Mouse (Mus musculus) heart, embryonic 12.5 days (tissue): ENCODE results near the gene Bcam. TPM values are rescaled to one million over a fixed set of nuclear protein-coding genes. Genes with fewer than 3 reads are reported as not detected.

Experiments
- ATAC-seq: fragments of 200-750 bp; cut with Nextera tagmentation; 2 replicates; pipeline ENCODE4 v1.8.0; 2017; ENCODE audit warnings: moderate TSS enrichment, moderate library complexity; ENCODE audit not compliant: insufficient number of reproducible peaks, low FRiP score
- H3K27ac ChIP-seq: fragments of 300-500 bp; sonication (generic); 2 replicates; pipeline ENCODE4 v1.5.1; 2016; ENCODE audit warnings: mild to moderate bottlenecking, moderate library complexity; ENCODE audit not compliant: poor library complexity, severe bottlenecking
- H3K27me3 ChIP-seq: fragments of 300-500 bp; sonication (generic); replicated peaks from 2 replicates; pipeline ENCODE4 v1.6.1; 2016; ENCODE audit warnings: mild to moderate bottlenecking, moderate library complexity
- H3K36me3 ChIP-seq: fragments of 300-500 bp; sonication (generic); 2 replicates; pipeline ENCODE4 v1.6.1; 2016; ENCODE audit warnings: mild to moderate bottlenecking, moderate library complexity
- H3K4me1 ChIP-seq: fragments of 300-500 bp; sonication (generic); replicated peaks from 2 replicates; pipeline ENCODE4 v1.6.1; 2016; ENCODE audit warnings: mild to moderate bottlenecking
- H3K4me2 ChIP-seq: fragments of 300-500 bp; sonication (generic); 2 replicates; pipeline ENCODE4 v1.6.1; 2016; ENCODE audit warnings: mild to moderate bottlenecking, moderate library complexity
- H3K4me3 ChIP-seq: fragments of 300-500 bp; sonication (generic); 2 replicates; pipeline ENCODE4 v1.5.1; 2016; ENCODE audit warnings: mild to moderate bottlenecking
- H3K9ac ChIP-seq: fragments of 300-500 bp; sonication (generic); 2 replicates; pipeline ENCODE4 v1.6.1; 2016; ENCODE audit warnings: mild to moderate bottlenecking, moderate library complexity
- H3K9me3 ChIP-seq: fragments of 300-500 bp; sonication (generic); replicated peaks from 2 replicates; pipeline ENCODE4 v1.6.1; 2016; ENCODE audit warnings: mild to moderate bottlenecking, moderate library complexity
- WGBS: fragments of 180-500 bp; shearing (Covaris S2); methylation state at CpG from one replicate; pipeline ENCODE4 v1.1.7; 2016; 5-methylcytosine and 5-hydroxymethylcytosine counted together
- polyA plus RNA-seq: library from polyadenylated mRNA; unstranded; fragments of >200 nt; fragmentation: Nextera tagmentation; extraction: Ambion mirVana; gene quantifications from 2 replicates; pipeline ENCODE4 v1.2.1, GENCODE M21; 2016

Gene Bcam
- polyA plus RNA-seq: 232 and 245 TPM in 2 replicates

DNA sequence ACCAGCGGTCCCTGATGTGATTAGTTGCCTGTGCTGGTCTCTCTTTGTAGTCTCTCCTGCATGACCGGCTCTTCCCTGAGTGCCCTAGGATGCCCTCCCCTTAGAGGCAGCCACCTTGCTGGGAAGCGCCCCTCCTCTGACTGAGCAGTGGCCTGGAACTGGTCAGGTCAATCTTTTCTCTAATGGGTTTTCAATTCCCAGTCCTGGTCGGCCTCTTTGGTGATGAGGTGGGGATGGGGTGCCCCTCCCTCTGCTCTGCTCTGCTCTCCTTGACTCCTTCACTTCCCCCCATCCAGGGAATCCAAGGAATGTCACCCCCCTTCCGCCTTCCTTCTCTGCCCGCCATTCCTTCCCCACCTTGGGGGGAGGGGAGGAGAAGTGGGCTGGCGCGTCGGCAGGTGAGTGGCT lies at the start of gene Bcam:
Gene Bcam (minus strand): TSS at position 33 of the 408 bp plus-strand sequence.
- Histone ChIP-seq H3K4me2 (peak within 1 kb of the TSS; percentile 85), H3K9me3 (no peaks in the 10 kb centered on the region), H3K9ac (peak within 1 kb of the TSS; percentile 83), H3K4me3 (peak within 1 kb of the TSS; percentile 71), H3K36me3 (peaks cover 16% of the 10 kb centered on the region), H3K4me1 (peaks cover 31% of the 10 kb centered on the region), H3K27me3 (no peaks in the 10 kb centered on the region), H3K27ac (peak within 1 kb of the TSS; percentile 62)
- ATAC-seq: peak; percentile 44
- WGBS: 2% methylated on average over 9 of the region's 9 CpGs

GRCm38 (mm10) chr7:19818875-19819274 lies 48.1 kb upstream of the Bcam start:
- 78% methylated on average over 7 of the region's 7 CpGs for WGBS
- Histone ChIP-seq H3K27ac (no peak overlapping the region), H3K4me2 (no peak overlapping the region), H3K4me1 (peaks cover 31% of the 10 kb centered on the region), H3K9me3 (peaks cover 5% of the 10 kb centered on the region), H3K36me3 (no peaks in the 10 kb centered on the region), H3K4me3 (no peak overlapping the region), H3K9ac (no peak overlapping the region), H3K27me3 (peaks cover 36% of the 10 kb centered on the region)
- ATAC-seq: no peak

DNA sequence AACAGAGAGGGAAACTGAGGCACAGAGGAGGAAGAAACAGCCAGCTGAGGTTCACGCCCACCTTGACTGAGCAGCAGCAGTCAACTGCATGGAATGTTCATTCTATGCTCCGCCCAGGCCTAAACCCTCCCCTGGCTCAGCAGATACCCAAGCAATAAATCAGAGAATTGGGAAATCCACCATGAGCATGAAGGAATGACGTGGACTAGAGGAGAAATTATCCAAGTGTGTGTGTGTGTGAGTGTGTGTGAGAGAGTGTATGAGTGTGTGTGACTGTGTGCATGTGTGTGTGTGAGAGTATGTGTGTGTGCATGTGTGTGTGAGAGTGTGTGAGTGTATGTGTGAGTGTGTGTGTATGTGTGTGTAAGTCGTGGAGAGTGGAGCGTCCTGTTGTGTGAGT lies 47.6 kb upstream of the Bcam start:
- H3K27me3 ChIP-seq: peaks cover 36% of the 10 kb centered on the region
- peaks cover 5% of the 10 kb centered on the region for H3K9me3 ChIP-seq
- H3K4me2 ChIP-seq: no peak overlapping the region
- peaks cover 26% of the 10 kb centered on the region for H3K4me1 ChIP-seq
- H3K27ac ChIP-seq: no peak overlapping the region
- H3K4me3 ChIP-seq: no peak overlapping the region
- WGBS: 83% methylated on average over 5 of the region's 5 CpGs
- no peak for ATAC-seq
- no peak overlapping the region for H3K9ac ChIP-seq
- no peaks in the 10 kb centered on the region for H3K36me3 ChIP-seq

DNA sequence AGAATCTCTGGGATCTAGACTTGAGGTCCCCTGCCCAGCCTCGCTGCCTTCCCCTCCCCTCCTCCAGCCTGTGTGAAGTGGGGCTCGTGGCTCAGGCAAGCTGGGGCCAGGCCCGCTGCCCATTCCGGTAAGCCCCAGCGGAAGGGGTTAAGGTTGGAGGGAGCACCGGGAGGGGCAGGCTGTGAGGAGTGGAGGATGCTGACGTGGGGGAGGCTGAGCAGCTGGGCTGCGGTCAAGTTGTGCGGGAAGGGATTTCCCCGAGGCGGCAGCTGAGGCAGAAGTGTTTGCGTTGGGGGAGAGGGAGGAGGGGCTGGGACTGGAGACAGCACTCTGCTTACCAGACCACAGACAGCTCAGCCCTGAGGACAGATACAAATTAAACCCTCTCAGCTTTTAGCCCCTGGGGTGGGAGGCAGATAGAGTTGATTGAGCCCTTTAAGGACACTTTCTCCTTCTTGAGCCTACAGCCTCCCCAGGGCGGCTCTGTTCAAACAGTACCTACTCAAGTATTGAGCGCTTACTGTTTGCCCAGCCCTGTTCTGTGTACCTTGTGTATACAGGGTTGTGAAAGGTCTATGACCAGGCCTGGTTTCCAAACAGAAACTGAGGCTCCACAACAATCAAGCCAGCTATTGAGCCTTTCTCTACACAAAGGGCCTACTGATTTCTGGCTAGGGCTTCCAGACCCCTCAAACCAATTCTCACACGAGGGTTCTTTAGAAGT lies 46.7 kb upstream of the Bcam start:
- Histone ChIP-seq H3K36me3 (no peaks in the 10 kb centered on the region), H3K9ac (peak overlapping the region; percentile 58; the same call in 1 of the 2 replicates), H3K4me2 (peak overlapping the region; percentile 84), H3K4me1 (peaks cover 23% of the 10 kb centered on the region), H3K27me3 (peaks cover 41% of the 10 kb centered on the region), H3K9me3 (peaks cover 5% of the 10 kb centered on the region), H3K4me3 (peak overlapping the region; percentile 26), H3K27ac (no peak overlapping the region)
- 8% methylated on average over 15 of the region's 15 CpGs for WGBS
- ATAC-seq: 0 out of 2 replicates have a peak, but pooled peaks have one; percentile 31

DNA sequence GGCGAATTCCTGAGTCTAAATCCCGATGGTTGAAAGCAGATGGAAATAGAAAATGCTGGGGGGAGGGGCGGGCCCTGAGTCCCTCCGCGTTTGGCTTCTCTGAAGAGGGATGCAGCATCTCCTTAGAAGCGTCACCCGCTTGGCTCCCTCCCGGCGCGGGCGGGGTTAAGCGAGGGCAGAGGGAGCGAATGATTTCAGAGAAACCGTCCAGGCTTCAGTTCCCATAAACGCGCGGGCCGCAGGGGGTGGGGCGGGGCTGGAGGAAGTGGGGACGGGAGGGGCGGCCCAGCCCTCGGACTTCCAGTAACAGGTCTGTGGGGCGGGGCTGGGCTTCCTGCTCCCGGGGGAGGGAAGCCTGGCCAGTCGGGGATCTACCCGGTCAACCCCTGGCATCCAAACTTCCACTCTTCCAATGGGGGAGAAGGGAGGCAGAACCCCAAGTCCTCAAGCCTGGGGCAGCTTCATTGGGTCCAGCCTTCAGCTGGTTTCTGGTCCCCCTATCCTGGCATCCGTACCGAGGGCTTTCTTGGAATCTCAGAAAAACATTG lies 45.5 kb upstream of the Bcam start:
- Histone ChIP-seq H3K9ac (peak overlapping the region; percentile 58), H3K27me3 (peaks cover 41% of the 10 kb centered on the region), H3K4me2 (peak overlapping the region; percentile 84), H3K27ac (no peak overlapping the region), H3K4me3 (peak overlapping the region; percentile 54), H3K36me3 (no peaks in the 10 kb centered on the region), H3K9me3 (peaks cover 5% of the 10 kb centered on the region), H3K4me1 (peaks cover 25% of the 10 kb centered on the region)
- under 1% methylated on average over 28 of the region's 28 CpGs for WGBS
- peak; percentile 63 for ATAC-seq

DNA sequence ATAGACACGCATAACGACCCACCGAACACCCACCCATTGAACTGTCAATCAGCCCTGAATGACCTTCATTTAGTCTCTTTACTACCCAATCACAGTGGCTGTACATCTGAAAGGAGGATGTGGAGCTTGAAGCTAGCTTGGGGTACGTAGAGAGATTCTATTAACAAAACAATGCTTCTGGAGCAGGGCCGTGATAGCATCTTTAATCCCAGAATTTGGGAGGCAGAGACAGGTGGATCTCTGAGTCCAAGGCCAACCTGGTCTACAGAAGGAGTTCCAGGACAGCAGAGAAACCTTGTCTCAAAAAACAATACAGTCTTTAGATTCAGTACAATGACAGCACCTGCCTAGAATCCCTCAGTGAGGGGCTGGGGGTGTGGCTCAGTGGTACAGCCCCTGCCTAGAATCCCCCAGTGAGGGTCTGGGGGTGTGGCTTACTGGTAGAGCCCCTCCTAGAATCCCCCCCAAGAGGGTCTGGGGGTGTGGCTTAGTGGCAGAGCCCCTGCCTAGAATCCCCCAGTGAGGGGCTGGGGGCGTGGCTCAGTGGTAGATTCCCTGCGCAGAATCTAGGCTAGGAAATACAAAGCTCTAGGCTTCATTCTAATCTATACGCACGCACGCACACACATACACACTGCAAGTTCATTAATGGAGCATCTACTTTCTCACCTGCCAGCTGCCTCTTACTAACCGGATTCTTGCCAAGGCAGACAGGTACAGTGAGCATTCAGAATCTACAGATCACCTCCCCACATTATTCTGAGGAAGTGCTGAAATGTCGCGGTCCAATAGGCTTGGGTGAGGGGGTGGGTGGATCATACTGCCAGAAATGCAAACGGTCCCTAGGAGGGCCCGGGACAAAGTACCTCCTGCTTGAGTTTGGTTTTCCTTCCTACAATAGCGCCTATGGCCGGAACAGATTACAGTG lies 44.7 kb upstream of the Bcam start:
- Histone ChIP-seq H3K36me3 (no peaks in the 10 kb centered on the region), H3K4me3 (peak overlapping the region; percentile 54), H3K27ac (no peak overlapping the region), H3K4me2 (peak overlapping the region; percentile 84), H3K4me1 (peaks cover 33% of the 10 kb centered on the region), H3K9me3 (peaks cover 4% of the 10 kb centered on the region), H3K27me3 (peaks cover 42% of the 10 kb centered on the region), H3K9ac (peak overlapping the region; percentile 58)
- WGBS: 33% methylated on average over 17 of the region's 17 CpGs
- no peak for ATAC-seq

DNA sequence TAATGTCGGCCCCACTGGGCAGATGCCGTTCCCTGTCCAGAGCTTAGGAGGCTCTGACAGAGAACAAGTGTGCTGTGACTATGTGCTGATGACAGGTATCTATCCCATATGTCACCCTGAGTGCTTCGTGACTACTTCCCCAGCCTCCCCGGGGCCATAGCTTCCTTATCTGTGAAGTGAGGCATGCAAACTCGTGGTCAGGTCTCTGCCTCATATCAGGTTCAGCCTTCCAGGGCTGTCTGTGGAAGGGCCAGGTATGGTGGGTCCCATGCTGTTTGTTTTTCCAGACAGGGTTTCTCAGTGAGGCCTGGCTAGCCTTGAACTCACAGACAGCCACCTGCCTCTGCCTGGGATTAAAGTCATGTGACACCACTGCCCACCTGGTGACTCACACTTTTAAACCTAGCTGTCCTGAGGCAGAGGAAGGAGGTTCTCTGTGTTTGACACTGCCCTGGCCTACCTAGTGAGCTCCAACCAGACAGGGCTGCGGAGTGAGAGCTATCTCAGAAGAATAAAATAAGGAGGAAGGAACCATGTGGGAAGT lies 42.8 kb upstream of the Bcam start:
- no peaks in the 10 kb centered on the region for H3K36me3 ChIP-seq
- no peak overlapping the region for H3K9ac ChIP-seq
- no peak overlapping the region for H3K4me3 ChIP-seq
- no peak for ATAC-seq
- 41% methylated on average over 6 of the region's 6 CpGs for WGBS
- no peak overlapping the region for H3K4me2 ChIP-seq
- H3K27ac ChIP-seq: no peak overlapping the region
- H3K9me3 ChIP-seq: no peaks in the 10 kb centered on the region
- H3K27me3 ChIP-seq: peaks cover 49% of the 10 kb centered on the region
- H3K4me1 ChIP-seq: peaks cover 42% of the 10 kb centered on the region

DNA sequence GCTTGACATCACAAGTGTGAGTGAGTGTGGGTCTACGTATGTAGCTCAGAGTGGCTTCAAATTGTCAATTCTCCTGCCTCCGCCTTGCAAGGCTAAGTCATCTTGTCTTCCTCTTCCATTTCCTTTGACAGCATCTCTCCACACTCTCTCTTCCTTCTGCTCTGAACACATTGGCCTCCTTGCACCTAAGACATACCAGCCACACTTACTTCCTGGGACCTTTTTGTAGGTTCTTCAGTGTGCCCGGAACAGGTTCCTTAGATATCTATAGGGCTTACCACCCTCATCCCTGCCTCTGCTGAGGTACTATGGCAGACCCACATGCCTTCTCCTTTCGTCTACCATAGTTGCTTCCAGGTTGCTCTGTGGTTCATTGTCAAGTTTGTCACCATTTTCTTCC lies 42.3 kb upstream of the Bcam start:
- H3K4me3 ChIP-seq: no peak overlapping the region
- ATAC-seq: no peak
- H3K9ac ChIP-seq: no peak overlapping the region
- no peak overlapping the region for H3K27ac ChIP-seq
- no peak overlapping the region for H3K4me2 ChIP-seq
- H3K36me3 ChIP-seq: no peaks in the 10 kb centered on the region
- peaks cover 52% of the 10 kb centered on the region for H3K27me3 ChIP-seq
- H3K9me3 ChIP-seq: no peaks in the 10 kb centered on the region
- H3K4me1 ChIP-seq: peaks cover 43% of the 10 kb centered on the region
- WGBS: 69% methylated on average over 4 of the region's 4 CpGs

DNA sequence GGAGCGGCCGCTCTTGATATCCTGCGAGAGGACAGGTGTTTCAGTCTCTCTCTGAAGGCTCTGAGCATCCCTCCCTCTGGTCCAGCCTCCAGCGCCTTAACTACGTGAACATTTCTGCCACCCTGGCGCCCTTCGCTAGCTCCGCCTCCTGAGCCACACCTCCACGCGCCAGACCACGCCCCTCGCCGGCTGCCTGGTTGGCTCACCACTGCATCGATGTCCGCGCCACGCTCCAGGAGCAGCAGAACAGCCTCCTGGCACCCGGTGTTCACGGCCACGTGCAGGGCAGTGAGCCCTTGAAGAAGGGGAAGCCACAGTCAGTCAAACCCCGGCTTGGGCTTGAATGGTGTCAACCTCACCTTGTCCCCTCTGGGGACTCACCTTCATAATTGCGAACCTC lies 40.3 kb upstream of the Bcam start:
- peak overlapping the region; percentile 53 for H3K4me2 ChIP-seq
- no peaks in the 10 kb centered on the region for H3K36me3 ChIP-seq
- H3K9me3 ChIP-seq: no peaks in the 10 kb centered on the region
- H3K4me3 ChIP-seq: peak overlapping the region; percentile 22
- 3% methylated on average over 22 of the region's 22 CpGs for WGBS
- no peak overlapping the region for H3K27ac ChIP-seq
- no peak overlapping the region for H3K9ac ChIP-seq
- peak; percentile 22; the same call in 1 of the 2 replicates for ATAC-seq
- peaks cover 27% of the 10 kb centered on the region for H3K4me1 ChIP-seq
- H3K27me3 ChIP-seq: peaks cover 54% of the 10 kb centered on the region

DNA sequence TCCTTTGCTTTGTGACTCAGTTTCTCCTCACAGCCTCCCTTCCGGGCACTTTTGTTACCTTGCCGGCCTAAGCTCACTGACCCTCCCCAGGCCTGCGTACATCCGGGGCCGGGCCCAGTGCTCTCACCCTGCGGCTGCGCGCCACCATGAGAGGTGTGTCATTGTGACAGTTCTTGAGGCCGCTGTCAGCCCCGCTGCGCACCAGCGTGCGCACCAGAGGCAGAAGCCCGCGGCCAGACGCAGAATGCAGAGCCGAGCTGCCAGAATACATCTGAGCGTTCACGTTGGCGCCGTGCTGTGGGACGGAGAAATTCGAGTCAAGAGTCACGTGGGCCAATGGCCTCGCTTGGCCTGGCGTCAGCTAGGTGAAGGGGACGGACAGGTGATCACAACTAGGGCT lies 38.6 kb upstream of the Bcam start:
- H3K4me3 ChIP-seq: peak overlapping the region; percentile 36
- WGBS: 5% methylated on average over 27 of the region's 27 CpGs
- peaks cover 54% of the 10 kb centered on the region for H3K27me3 ChIP-seq
- H3K4me1 ChIP-seq: peaks cover 20% of the 10 kb centered on the region
- peak overlapping the region; percentile 59 for H3K4me2 ChIP-seq
- H3K27ac ChIP-seq: no peak overlapping the region
- peak overlapping the region; percentile 42 for H3K9ac ChIP-seq
- 0 out of 2 replicates have a peak, but pooled peaks have one; percentile 40 for ATAC-seq
- H3K9me3 ChIP-seq: peaks cover 4% of the 10 kb centered on the region; the same call in 1 of the 2 replicates
- H3K36me3 ChIP-seq: no peaks in the 10 kb centered on the region
